Mouse (Mus musculus): ENCODE results near the gene E2f2. TPM values are rescaled to one million over a fixed set of nuclear protein-coding genes. Genes with fewer than 3 reads are reported as not detected.

The E2f2 gene
- polyA plus RNA-seq, 1 experiment from 2014 or later = 5.5 TPM

DNA sequence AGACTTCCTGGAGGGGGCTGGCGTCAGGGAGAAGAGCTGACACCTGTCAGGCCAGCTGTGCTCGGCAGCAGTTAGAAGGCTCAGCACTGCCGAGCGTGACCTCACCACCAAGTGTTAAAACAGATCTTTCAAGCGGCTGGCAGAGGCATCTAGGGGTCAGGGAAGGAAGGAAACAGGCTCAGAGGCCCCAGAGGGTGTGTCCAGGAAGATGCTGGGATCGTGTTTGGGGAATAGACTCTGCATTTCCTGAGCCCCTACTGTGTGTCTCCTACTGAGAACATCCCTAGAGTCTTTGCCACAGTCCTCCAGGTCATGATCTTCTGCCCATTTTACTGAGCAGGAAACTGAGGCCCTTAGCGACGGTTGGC, 5.0 kb downstream of the E2f2 start:
- H3K27me3 ChIP-seq (replicated peaks; ENCODE audit: control insufficient read depth, insufficient read depth, low read length) = no peaks in the 10 kb centered on the region
- H3K9me3 ChIP-seq (replicated peaks; ENCODE audit: control insufficient read depth, low read length) = no peaks in the 10 kb centered on the region
- peak overlapping the region; percentile 60; the same call in 1 of the 2 replicates for H3K27ac ChIP-seq (ENCODE audit: low read depth, low read length)
- no peak overlapping the region for H3K9ac ChIP-seq (ENCODE audit: low read length)
- DNase-seq (ENCODE audit: low spot score) (no peak), ATAC-seq (no peak)
- 52% methylated on average over 8 of the region's 8 CpGs for WGBS
- no peak overlapping the region for H3K4me2 ChIP-seq (ENCODE audit: low read length)
- H3K4me1 ChIP-seq (ENCODE audit: control insufficient read depth, insufficient read depth, low read length) = peaks cover 16% of the 10 kb centered on the region; the same call in 1 of the 2 replicates
- no peaks in the 10 kb centered on the region for H3K36me3 ChIP-seq (ENCODE audit: control insufficient read depth, insufficient read depth, low read length)
- H3K4me3 ChIP-seq (ENCODE audit: low read depth, low read length) = no peak overlapping the region

DNA sequence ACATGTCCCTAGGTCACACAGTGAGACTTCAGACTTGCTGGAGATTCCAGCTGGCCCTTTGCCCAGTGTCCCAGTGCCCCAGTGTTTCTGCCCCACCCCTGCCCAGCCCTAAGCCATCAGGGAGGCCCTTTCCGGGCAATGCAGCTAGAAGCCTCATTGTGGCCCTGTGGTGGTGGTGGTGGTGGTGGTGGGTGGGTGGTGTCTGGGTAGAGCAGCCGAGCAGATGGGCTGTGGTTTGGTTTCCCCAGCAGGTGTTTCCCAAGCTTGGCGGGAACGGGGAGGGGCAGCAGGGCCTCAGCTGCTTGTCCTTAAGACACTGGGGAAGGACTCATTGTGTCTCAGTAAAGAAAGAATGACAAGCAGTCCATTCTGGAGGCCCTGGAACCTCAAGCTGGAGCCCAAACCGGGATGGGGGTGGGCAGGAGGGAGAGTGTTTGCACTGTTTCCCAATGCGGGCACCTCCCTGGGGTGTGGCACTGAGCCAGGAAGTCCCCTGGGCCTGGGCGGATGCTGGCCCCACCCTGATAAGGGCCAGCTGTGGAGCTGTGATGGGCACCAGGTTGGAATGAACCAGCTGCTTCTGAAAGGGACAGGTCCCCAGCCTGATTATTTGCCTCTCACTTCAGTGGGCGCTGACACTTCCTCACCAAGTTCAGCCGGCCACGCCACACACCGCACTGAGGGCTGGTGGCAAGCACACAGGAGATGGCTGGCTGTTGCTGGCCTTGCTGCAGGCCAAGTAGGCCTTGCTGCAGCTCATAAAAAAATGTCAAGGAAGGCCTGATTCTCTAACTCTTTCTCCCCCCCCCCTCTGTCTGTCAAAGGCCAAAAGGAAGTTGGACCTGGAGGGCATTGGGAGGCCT, 5.6 kb downstream of the E2f2 start:
- ATAC-seq (peak; percentile 19), DNase-seq (ENCODE audit: low spot score) (peak; percentile 48)
- Histone ChIP-seq H3K27me3 (replicated peaks; ENCODE audit: control insufficient read depth, insufficient read depth, low read length) (no peaks in the 10 kb centered on the region), H3K4me3 (ENCODE audit: low read depth, low read length) (no peak overlapping the region), H3K36me3 (ENCODE audit: control insufficient read depth, insufficient read depth, low read length) (no peaks in the 10 kb centered on the region), H3K4me2 (ENCODE audit: low read length) (no peak overlapping the region), H3K9ac (ENCODE audit: low read length) (no peak overlapping the region), H3K4me1 (ENCODE audit: control insufficient read depth, insufficient read depth, low read length) (peaks cover 16% of the 10 kb centered on the region; the same call in 1 of the 2 replicates), H3K27ac (ENCODE audit: low read depth, low read length) (peak overlapping the region; percentile 60), H3K9me3 (replicated peaks; ENCODE audit: control insufficient read depth, low read length) (no peaks in the 10 kb centered on the region)
- 34% methylated on average over 11 of the region's 11 CpGs for WGBS

DNA sequence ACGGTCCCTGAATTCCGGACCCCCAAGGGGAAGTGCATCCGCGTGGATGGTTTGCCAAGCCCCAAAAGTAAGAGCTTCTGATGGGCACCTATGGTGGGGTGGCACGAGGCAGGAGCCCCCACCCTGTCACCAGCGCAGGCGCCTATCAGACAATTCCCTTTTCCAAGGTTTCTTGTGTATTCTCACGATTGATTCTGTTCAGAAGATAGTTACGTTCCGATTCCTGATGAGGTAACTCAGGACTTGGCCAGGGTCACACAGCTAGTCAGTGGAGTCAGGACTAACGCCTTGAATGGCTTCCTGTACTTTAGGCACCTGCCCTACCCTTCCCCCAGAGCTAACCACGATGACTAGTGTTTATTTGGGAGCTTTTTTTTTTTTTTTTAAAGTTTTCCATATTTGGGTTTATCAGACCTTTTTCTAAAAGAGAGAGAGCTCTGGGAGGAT, 6.3 kb downstream of the E2f2 start:
- no peaks in the 10 kb centered on the region for H3K27me3 ChIP-seq (replicated peaks; ENCODE audit: control insufficient read depth, insufficient read depth, low read length)
- H3K36me3 ChIP-seq (ENCODE audit: control insufficient read depth, insufficient read depth, low read length) = no peaks in the 10 kb centered on the region
- DNase-seq (ENCODE audit: low spot score) = no peak
- 85% methylated on average over 12 of the region's 12 CpGs for WGBS
- ATAC-seq = no peak
- H3K4me1 ChIP-seq (ENCODE audit: control insufficient read depth, insufficient read depth, low read length) = peaks cover 16% of the 10 kb centered on the region; the same call in 1 of the 2 replicates
- H3K27ac ChIP-seq (ENCODE audit: low read depth, low read length) = 0 out of 2 replicates have a peak overlapping the region, but pooled peaks have one; percentile 60
- no peak overlapping the region for H3K4me2 ChIP-seq (ENCODE audit: low read length)
- H3K9ac ChIP-seq (ENCODE audit: low read length) = no peak overlapping the region
- H3K4me3 ChIP-seq (ENCODE audit: low read depth, low read length) = no peak overlapping the region
- H3K9me3 ChIP-seq (replicated peaks; ENCODE audit: control insufficient read depth, low read length) = no peaks in the 10 kb centered on the region

DNA sequence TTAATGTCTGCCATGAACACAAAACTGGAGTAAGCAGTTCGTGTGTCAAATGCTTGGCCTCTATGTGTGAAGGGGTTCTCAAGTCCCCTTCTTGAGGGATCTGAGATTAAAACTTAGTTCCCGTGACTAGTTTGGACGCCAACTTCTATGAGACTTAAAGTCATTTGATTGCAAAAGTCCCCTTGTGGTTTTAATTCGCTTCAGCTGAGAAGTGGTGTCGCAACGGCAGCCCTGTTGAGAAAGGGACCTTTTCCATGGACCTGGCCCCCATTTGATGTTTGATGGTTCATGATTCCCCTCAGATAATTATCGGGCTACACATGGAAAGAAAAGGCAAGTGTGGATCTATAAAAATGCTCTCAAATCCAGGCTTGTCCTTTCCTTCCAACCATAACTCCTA, 7.3 kb downstream of the E2f2 start:
- H3K27me3 ChIP-seq (replicated peaks; ENCODE audit: control insufficient read depth, insufficient read depth, low read length) = no peaks in the 10 kb centered on the region
- 89% methylated on average over 7 of the region's 7 CpGs for WGBS
- ATAC-seq = no peak
- no peak overlapping the region for H3K27ac ChIP-seq (ENCODE audit: low read depth, low read length)
- peaks cover 12% of the 10 kb centered on the region; the same call in 1 of the 2 replicates for H3K4me1 ChIP-seq (ENCODE audit: control insufficient read depth, insufficient read depth, low read length)
- no peaks in the 10 kb centered on the region for H3K9me3 ChIP-seq (replicated peaks; ENCODE audit: control insufficient read depth, low read length)
- DNase-seq (ENCODE audit: low spot score) = no peak
- H3K4me2 ChIP-seq (ENCODE audit: low read length) = peak overlapping the region; percentile 55; the same call in 1 of the 2 replicates
- H3K9ac ChIP-seq (ENCODE audit: low read length) = no peak overlapping the region
- H3K36me3 ChIP-seq (ENCODE audit: control insufficient read depth, insufficient read depth, low read length) = no peaks in the 10 kb centered on the region
- no peak overlapping the region for H3K4me3 ChIP-seq (ENCODE audit: low read depth, low read length)

DNA sequence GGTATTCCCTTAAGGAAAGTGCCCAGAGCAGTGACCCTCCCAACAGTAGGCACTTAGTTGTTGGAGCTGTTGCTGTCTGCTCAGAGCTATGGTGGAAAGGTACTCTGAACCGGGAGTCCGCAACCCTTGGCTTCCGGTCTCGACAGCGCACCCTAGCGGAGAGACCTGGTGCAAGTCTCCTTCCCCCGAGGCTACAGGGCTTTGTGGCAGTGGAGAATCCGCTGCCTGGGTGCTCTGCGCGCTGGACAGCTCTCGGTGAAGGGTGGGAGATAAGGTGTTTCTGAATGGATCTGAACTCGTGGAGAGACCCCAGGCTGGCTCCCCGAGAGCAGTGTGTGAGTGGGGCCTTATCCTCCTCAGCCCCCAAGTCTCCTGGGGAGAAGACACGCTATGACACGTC, 7.8 kb downstream of the E2f2 start:
- no peaks in the 10 kb centered on the region for H3K27me3 ChIP-seq (replicated peaks; ENCODE audit: control insufficient read depth, insufficient read depth, low read length)
- H3K4me1 ChIP-seq (ENCODE audit: control insufficient read depth, insufficient read depth, low read length) = peaks cover 12% of the 10 kb centered on the region; the same call in 1 of the 2 replicates
- DNase-seq (ENCODE audit: low spot score) (peak; percentile 80), ATAC-seq (peak; percentile 33)
- peak overlapping the region; percentile 55 for H3K4me2 ChIP-seq (ENCODE audit: low read length)
- H3K9me3 ChIP-seq (replicated peaks; ENCODE audit: control insufficient read depth, low read length) = no peaks in the 10 kb centered on the region
- H3K27ac ChIP-seq (ENCODE audit: low read depth, low read length) = peak overlapping the region; percentile 23; the same call in 1 of the 2 replicates
- 3% methylated on average over 15 of the region's 15 CpGs for WGBS
- no peaks in the 10 kb centered on the region for H3K36me3 ChIP-seq (ENCODE audit: control insufficient read depth, insufficient read depth, low read length)
- H3K4me3 ChIP-seq (ENCODE audit: low read depth, low read length) = peak overlapping the region; percentile 28
- H3K9ac ChIP-seq (ENCODE audit: low read length) = peak overlapping the region; percentile 49

DNA sequence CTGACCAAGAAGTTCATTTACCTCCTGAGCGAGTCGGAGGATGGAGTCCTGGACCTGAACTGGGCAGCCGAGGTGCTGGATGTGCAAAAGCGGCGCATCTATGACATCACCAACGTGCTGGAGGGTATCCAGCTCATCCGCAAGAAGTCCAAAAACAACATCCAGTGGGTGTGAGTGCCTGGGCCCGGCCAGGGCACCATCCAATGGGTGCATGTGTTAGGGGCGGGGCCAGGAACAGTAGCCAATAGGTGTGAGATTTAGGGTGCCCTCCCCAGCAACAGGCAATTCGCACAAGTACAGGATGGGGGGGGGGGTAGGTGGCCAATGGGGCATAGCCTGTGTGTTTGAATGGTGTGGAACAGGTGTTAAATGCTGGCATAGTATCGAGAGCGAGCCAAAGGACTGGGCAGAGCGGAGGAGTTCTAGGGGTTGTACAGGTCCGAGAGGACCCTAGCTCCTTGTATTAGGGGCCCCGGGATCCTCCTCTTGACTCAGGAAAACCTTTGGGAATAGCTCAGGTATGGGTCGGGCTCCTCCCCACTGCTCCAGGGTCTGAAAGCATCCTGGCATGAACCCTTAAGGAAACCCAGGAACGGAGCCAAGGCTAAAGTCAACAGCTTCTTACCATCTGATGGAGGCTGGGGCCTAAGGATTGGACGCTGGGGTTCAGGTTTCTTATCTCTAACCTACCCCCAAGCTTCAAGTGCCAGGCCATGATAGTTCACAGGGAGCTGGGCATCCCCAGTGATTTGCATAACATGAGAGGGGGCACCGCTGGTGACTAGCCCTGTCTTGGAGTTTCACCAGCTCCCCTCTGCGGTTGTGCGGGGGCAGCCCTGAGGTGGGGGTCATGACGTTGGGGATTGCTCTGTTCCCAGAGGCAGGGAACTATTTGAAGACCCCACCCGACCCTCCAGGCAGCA, 8.5 kb downstream of the E2f2 start:
- peak; percentile 72 for DNase-seq (ENCODE audit: low spot score)
- Histone ChIP-seq H3K36me3 (ENCODE audit: control insufficient read depth, insufficient read depth, low read length) (no peaks in the 10 kb centered on the region), H3K27ac (ENCODE audit: low read depth, low read length) (no peak overlapping the region), H3K4me1 (ENCODE audit: control insufficient read depth, insufficient read depth, low read length) (peaks cover 12% of the 10 kb centered on the region; the same call in 1 of the 2 replicates), H3K9me3 (replicated peaks; ENCODE audit: control insufficient read depth, low read length) (no peaks in the 10 kb centered on the region), H3K4me2 (ENCODE audit: low read length) (peak overlapping the region; percentile 55), H3K9ac (ENCODE audit: low read length) (peak overlapping the region; percentile 49), H3K27me3 (replicated peaks; ENCODE audit: control insufficient read depth, insufficient read depth, low read length) (no peaks in the 10 kb centered on the region), H3K4me3 (ENCODE audit: low read depth, low read length) (peak overlapping the region; percentile 28)
- peak; percentile 73 for ATAC-seq
- 25% methylated on average over 23 of the region's 23 CpGs for WGBS

DNA sequence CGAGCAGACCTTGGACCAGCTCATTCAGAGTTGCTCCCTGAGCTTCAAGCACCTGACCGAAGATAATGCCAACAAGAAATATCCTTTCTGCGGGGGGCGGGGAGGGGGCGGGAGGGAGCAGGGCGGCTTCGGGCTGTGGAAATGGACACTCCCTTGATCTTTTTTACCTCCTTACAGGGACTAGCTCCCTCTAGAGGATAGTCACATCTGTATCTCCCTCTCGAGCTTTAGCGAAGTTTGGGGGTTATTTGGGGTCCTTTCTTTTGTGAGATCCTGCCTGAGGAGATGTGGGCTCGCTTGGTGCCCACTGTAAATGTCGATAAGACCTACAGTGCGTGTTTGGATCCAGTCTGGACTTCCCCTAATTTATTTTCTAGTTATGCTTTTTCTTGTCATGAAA, 9.2 kb downstream of the E2f2 start:
- ATAC-seq (no peak), DNase-seq (ENCODE audit: low spot score) (no peak)
- Histone ChIP-seq H3K27ac (ENCODE audit: low read depth, low read length) (no peak overlapping the region), H3K36me3 (ENCODE audit: control insufficient read depth, insufficient read depth, low read length) (peaks cover 2% of the 10 kb centered on the region; the same call in 1 of the 2 replicates), H3K9ac (ENCODE audit: low read length) (no peak overlapping the region), H3K4me2 (ENCODE audit: low read length) (no peak overlapping the region; the same call in 1 of the 2 replicates), H3K4me3 (ENCODE audit: low read depth, low read length) (no peak overlapping the region), H3K27me3 (replicated peaks; ENCODE audit: control insufficient read depth, insufficient read depth, low read length) (no peaks in the 10 kb centered on the region), H3K4me1 (ENCODE audit: control insufficient read depth, insufficient read depth, low read length) (peaks cover 8% of the 10 kb centered on the region; the same call in 1 of the 2 replicates), H3K9me3 (replicated peaks; ENCODE audit: control insufficient read depth, low read length) (no peaks in the 10 kb centered on the region)
- WGBS = 32% methylated on average over 12 of the region's 12 CpGs

DNA sequence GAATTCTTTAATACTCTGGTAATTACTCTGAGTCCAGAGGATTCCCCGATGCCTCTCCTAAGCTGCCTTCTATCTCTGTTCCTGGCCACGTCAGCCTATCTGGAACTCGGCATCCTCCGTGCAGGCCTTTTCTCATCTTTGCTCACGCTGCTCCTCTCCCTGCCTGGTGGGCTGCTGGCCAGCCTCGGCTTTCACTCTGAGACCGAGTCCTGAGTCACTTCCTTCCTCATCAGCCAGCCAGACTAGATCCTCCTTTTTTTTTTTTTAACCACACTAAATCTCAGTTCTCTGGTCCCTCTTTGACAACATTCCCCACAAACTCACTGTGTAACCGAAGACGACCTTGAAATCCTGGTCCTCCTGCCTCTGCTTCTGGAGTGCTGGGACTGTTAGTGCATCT, 13.2 kb downstream of the E2f2 start:
- WGBS = 91% methylated on average over 9 of the region's 9 CpGs

More for the DNA sequence above, 13.2 kb downstream of the E2f2 start:
- ATAC-seq (no peak), DNase-seq (ENCODE audit: low spot score) (no peak)
- no peaks in the 10 kb centered on the region for H3K9me3 ChIP-seq (replicated peaks; ENCODE audit: control insufficient read depth, low read length)
- H3K27ac ChIP-seq (ENCODE audit: low read depth, low read length) = no peak overlapping the region
- H3K4me1 ChIP-seq (ENCODE audit: control insufficient read depth, insufficient read depth, low read length) = no peaks in the 10 kb centered on the region
- H3K9ac ChIP-seq (ENCODE audit: low read length) = no peak overlapping the region
- peaks cover 27% of the 10 kb centered on the region; the same call in 1 of the 2 replicates for H3K36me3 ChIP-seq (ENCODE audit: control insufficient read depth, insufficient read depth, low read length)
- no peak overlapping the region for H3K4me3 ChIP-seq (ENCODE audit: low read depth, low read length)
- H3K4me2 ChIP-seq (ENCODE audit: low read length) = no peak overlapping the region
- H3K27me3 ChIP-seq (replicated peaks; ENCODE audit: control insufficient read depth, insufficient read depth, low read length) = no peaks in the 10 kb centered on the region
